Mouse (Mus musculus) megakaryocyte, embryonic 14.5 days (primary cell): ENCODE data around the gene Fgfr2.

Experiments
- FLI1 ChIP-seq: IDR thresholded peaks from 2 replicates; pipeline ENCODE4 v1.6.1; 2012; ENCODE audit warnings: low read length, inconsistent platforms, mixed read lengths
- GATA1 ChIP-seq: IDR thresholded peaks from 3 replicates; pipeline ENCODE4 v1.6.1; 2012; ENCODE audit warnings: mixed read lengths, low read length, inconsistent platforms, borderline replicate concordance

DNA sequence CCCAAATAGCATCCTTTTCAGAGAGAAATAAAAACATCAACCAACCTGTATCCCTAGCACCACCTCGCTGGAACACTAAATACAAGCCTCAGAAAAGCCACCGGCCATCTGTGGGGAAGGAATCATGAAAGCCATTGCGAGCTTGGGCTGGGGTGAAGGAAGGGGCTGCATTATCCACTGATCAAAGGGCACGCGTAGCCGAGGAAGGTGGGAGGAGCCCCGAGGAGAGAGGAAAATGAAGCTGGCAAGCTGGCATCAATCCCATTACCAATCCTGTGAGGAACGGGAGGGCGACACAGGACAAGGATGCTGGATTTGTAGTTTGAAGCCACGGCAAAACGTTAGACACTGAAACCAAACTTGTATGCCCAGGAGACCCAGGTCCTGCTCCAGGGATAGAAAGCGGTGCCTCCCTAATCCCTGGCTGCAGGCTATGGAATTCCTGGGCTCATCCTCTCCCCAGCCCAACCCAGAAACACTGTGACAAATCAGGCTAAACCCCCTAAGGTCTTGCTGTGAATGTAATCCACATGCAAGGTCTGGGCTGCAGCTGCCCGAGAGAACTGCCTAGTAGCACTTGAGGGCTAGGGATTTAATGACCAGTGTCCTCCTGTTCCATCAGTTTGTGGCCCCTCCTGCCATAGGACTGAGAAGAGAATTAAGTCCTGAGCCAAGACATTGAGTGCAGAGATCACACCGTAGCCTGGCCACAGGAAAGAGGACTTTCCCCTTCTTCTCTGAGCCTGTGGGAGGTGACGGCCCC, 2795.4 kb downstream of the Fgfr2 start:
- TF ChIP-seq GATA1 (no peak), FLI1 (no peak)
